Mouse (Mus musculus): ENCODE results near the gene Fli1. TPM values are rescaled to one million over a fixed set of nuclear protein-coding genes. Genes with fewer than 3 reads are reported as not detected.

Fli1 gene
- total and polyA plus RNA-seq, 3 experiments, result 3.4 to 27.0 (median 5.8) TPM

GRCm38 (mm10) chr9:32510454-32511263, 32.0 kb downstream of the Fli1 start:
- H3K4me1 ChIP-seq (ENCODE audit: insufficient read depth, low read depth, low read length), result peaks cover 38% of the 10 kb centered on the region
- no peak for DNase-seq (ENCODE audit: low spot score)

DNA sequence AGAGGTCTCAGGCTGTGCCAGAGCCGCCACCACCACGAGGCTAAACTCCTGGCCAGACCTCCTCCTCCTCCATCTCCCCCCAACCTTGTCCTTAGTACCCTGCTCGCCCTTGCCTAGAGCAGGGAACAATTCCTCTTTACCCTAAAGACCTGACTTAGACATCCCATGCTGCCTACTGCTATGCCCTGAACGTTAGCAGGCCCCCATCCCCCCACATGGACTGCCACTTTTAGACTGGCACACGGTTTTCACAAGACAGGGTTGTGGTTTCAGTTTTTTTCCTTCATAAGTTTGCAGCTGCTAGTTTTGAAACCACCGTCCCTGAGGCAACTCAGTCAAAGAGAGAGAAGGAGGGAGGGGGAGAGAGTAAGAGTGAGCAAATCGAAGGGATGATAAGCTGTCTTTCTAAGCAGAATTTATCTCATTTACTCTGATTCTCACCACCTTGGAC, 32.9 kb downstream of the Fli1 start:
- Histone ChIP-seq H3K4me3 (ENCODE audit: low read depth, low read length) (no peak overlapping the region), H3K9me3 (replicated peaks) (peaks cover 14% of the 10 kb centered on the region; the same call in 1 of the 2 replicates), H3K36me3 (replicated peaks) (no peaks in the 10 kb centered on the region), H3K4me1 (ENCODE audit: insufficient read depth, low read depth, low read length) (peaks cover 38% of the 10 kb centered on the region), H3K27me3 (ENCODE audit: insufficient read depth, low read length) (no peaks in the 10 kb centered on the region)
- DNase-seq (ENCODE audit: low spot score) (no peak), ATAC-seq (ENCODE audit: extremely low read depth, insufficient number of reproducible peaks, low FRiP score, poor library complexity, severe bottlenecking) (no peak)
- TF ChIP-seq POLR2AphosphoS5 (IDR thresholded peaks at IDR 0.05; ENCODE audit: insufficient replicate concordance, low read depth, low read length) (no peak), TAL1 (conservative IDR thresholded peaks at IDR 0.05; ENCODE audit: low read depth, low read length) (no peak), GATA2 (IDR thresholded peaks at IDR 0.05; ENCODE audit: borderline replicate concordance, low read depth, low read length) (no peak), CTCF (IDR thresholded peaks at IDR 0.05; ENCODE audit: low read depth, low read length) (no peak), GATA1 (IDR thresholded peaks at IDR 0.05; ENCODE audit: borderline replicate concordance, low read length) (no peak)

More at GRCm38 (mm10) chr9:32510454-32511263, 32.0 kb downstream of the Fli1 start:
- Histone ChIP-seq H3K27me3 (ENCODE audit: insufficient read depth, low read length) (no peaks in the 10 kb centered on the region), H3K4me3 (ENCODE audit: low read depth, low read length) (no peak overlapping the region), H3K36me3 (replicated peaks) (no peaks in the 10 kb centered on the region), H3K9me3 (replicated peaks) (peaks cover 14% of the 10 kb centered on the region; the same call in 1 of the 2 replicates)
- 0 out of 2 replicates have a peak, but pooled peaks have one; percentile 12 for ATAC-seq (ENCODE audit: extremely low read depth, insufficient number of reproducible peaks, low FRiP score, poor library complexity, severe bottlenecking)
- TF ChIP-seq TAL1 (conservative IDR thresholded peaks at IDR 0.05; ENCODE audit: low read depth, low read length) (no peak), CTCF (IDR thresholded peaks at IDR 0.05; ENCODE audit: low read depth, low read length) (no peak), GATA1 (IDR thresholded peaks at IDR 0.05; ENCODE audit: borderline replicate concordance, low read length) (no peak), POLR2AphosphoS5 (IDR thresholded peaks at IDR 0.05; ENCODE audit: insufficient replicate concordance, low read depth, low read length) (no peak), GATA2 (IDR thresholded peaks at IDR 0.05; ENCODE audit: borderline replicate concordance, low read depth, low read length) (no peak)

GRCm38 (mm10) chr9:32508648-32509047, 34.0 kb downstream of the Fli1 start:
- DNase-seq (ENCODE audit: low spot score) (no peak), ATAC-seq (ENCODE audit: extremely low read depth, insufficient number of reproducible peaks, low FRiP score, poor library complexity, severe bottlenecking) (peak; percentile 60; the same call in 1 of the 2 replicates)
- Histone ChIP-seq H3K27me3 (ENCODE audit: insufficient read depth, low read length) (no peaks in the 10 kb centered on the region), H3K36me3 (replicated peaks) (no peaks in the 10 kb centered on the region), H3K4me3 (ENCODE audit: low read depth, low read length) (no peak overlapping the region), H3K4me1 (ENCODE audit: insufficient read depth, low read depth, low read length) (peaks cover 38% of the 10 kb centered on the region), H3K9me3 (replicated peaks) (peaks cover 19% of the 10 kb centered on the region; the same call in 1 of the 2 replicates)
- TF ChIP-seq CTCF (IDR thresholded peaks at IDR 0.05; ENCODE audit: low read depth, low read length), result no peak
- no peak for TF ChIP-seq GATA2 (IDR thresholded peaks at IDR 0.05; ENCODE audit: borderline replicate concordance, low read depth, low read length)
- no peak for TF ChIP-seq TAL1 (conservative IDR thresholded peaks at IDR 0.05; ENCODE audit: low read depth, low read length)
- TF ChIP-seq GATA1 (IDR thresholded peaks at IDR 0.05; ENCODE audit: borderline replicate concordance, low read length), result no peak
- no peak for TF ChIP-seq POLR2AphosphoS5 (IDR thresholded peaks at IDR 0.05; ENCODE audit: insufficient replicate concordance, low read depth, low read length)

DNA sequence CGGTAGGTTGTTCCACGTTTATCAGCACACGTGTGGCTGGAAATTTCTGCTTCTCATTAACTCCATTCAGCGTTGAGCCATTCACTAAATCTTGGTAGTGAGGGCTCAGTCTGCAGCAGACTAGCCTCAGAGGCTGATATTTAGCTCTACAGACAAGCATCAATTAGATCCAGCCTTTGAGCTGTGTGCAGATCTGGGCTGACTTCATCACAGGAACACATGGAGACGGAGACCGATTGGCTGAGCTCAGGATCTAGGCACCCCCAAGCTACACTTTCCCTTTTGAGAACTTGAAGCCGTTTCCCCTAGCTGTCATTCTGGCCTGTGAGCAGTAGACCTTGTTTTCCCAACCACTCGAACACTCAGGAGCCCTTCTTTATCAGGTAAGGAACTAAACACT, 34.5 kb downstream of the Fli1 start:
- no peak for ATAC-seq (ENCODE audit: extremely low read depth, insufficient number of reproducible peaks, low FRiP score, poor library complexity, severe bottlenecking)
- Histone ChIP-seq H3K4me1 (ENCODE audit: insufficient read depth, low read depth, low read length) (peaks cover 38% of the 10 kb centered on the region), H3K9me3 (replicated peaks) (peaks cover 19% of the 10 kb centered on the region), H3K4me3 (ENCODE audit: low read depth, low read length) (no peak overlapping the region), H3K27me3 (ENCODE audit: insufficient read depth, low read length) (0 out of 2 replicates have a peak, but pooled peaks cover 4% of the 10 kb centered on the region), H3K36me3 (replicated peaks) (no peaks in the 10 kb centered on the region)
- no peak for TF ChIP-seq TAL1 (conservative IDR thresholded peaks at IDR 0.05; ENCODE audit: low read depth, low read length)
- TF ChIP-seq CTCF (IDR thresholded peaks at IDR 0.05; ENCODE audit: low read depth, low read length), result no peak
- TF ChIP-seq GATA2 (IDR thresholded peaks at IDR 0.05; ENCODE audit: borderline replicate concordance, low read depth, low read length), result no peak
- no peak for TF ChIP-seq GATA1 (IDR thresholded peaks at IDR 0.05; ENCODE audit: borderline replicate concordance, low read length)
- TF ChIP-seq POLR2AphosphoS5 (IDR thresholded peaks at IDR 0.05; ENCODE audit: insufficient replicate concordance, low read depth, low read length), result no peak
- DNase-seq (ENCODE audit: low spot score), result no peak

DNA sequence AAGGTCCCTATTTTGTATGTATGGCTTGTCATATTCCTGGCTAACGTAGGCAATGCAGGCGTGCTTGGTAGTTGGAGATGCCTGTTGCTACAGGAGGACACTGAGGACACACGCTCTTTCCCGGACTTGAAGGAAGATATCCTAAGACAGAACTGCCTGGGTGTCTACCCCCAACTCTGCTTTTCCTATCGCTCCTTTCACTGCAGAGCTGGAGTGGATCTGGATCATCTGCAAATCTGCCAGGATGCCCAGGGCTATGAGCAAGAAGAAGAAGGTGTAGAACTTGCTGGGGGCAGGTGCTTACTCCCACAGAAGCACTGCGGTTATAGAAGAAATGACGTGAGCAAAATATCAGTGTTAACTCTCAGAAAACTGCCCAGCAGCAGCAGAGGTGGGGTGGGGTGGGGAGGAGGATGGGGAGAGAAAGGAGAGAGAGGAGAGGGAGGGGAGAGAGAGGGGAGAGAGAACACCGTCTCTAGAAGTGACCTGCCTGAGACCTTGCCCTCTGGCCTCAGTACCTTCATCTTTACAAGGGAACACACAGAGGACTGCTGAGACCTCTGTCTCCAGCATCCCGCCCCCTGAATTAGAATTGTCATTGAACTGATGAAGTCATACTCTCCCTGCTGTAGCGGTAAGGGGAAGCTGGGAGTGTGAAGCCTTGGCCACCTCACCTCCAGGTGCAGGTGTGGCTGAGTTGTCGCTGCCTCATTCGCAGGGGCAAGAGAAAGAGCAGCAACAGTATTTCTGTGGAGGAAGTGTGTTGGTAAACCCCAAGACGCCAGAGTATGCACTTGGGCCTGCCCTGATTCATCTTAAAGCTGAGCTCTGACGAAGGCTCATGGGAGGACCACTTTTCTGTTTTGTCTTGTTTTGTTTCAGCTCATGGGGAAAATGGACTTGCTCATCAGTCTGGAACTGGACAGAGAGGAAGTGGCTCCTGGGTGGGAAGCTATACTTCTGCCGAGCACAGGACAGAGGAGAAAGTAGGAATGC, 35.5 kb downstream of the Fli1 start:
- DNase-seq (ENCODE audit: low spot score) (no peak), ATAC-seq (ENCODE audit: extremely low read depth, insufficient number of reproducible peaks, low FRiP score, poor library complexity, severe bottlenecking) (no peak)
- H3K4me1 ChIP-seq (ENCODE audit: insufficient read depth, low read depth, low read length), result peaks cover 38% of the 10 kb centered on the region
- 0 out of 2 replicates have a peak, but pooled peaks cover 4% of the 10 kb centered on the region for H3K27me3 ChIP-seq (ENCODE audit: insufficient read depth, low read length)
- H3K9me3 ChIP-seq (replicated peaks), result peaks cover 19% of the 10 kb centered on the region
- no peak overlapping the region for H3K4me3 ChIP-seq (ENCODE audit: low read depth, low read length)
- no peaks in the 10 kb centered on the region for H3K36me3 ChIP-seq (replicated peaks)
- TF ChIP-seq GATA1 (IDR thresholded peaks at IDR 0.05; ENCODE audit: borderline replicate concordance, low read length) (no peak), TAL1 (conservative IDR thresholded peaks at IDR 0.05; ENCODE audit: low read depth, low read length) (no peak), POLR2AphosphoS5 (IDR thresholded peaks at IDR 0.05; ENCODE audit: insufficient replicate concordance, low read depth, low read length) (no peak)
